Mouse (Mus musculus) lung, adult 2 months (tissue): Measurements from ENCODE around the gene Slc1a3. TPM values are rescaled to one million over a fixed set of nuclear protein-coding genes. Genes with fewer than 3 reads are reported as not detected.
A peak's percentile ranks its signal among the peaks of the same experiment; 100 is the strongest.
"Not testable (repeated sequence)": the region's sequence is repeated elsewhere in the genome, so short reads cannot be mapped to it uniquely, and the experiment has no call there.

Source experiments
- DNase-seq: peaks from one replicate; pipeline ENCODE4 v3.0.0; 2022
- H3K4me1 ChIP-seq: fragments of 200-500 bp; 2 replicates; pipeline ENCODE4 v1.6.1; 2011; ENCODE audit warnings: low read length; ENCODE audit not compliant: control insufficient read depth, insufficient read depth
- H3K4me3 ChIP-seq: fragments of 200-500 bp; replicated peaks from 2 replicates; pipeline ENCODE3; 2011; ENCODE audit warnings: low read depth, mild to moderate bottlenecking, control low read depth, low read length; ENCODE audit errors: extremely low read depth
- CTCF ChIP-seq: fragments of 200-500 bp; IDR thresholded peaks from 2 replicates; pipeline ENCODE4 v1.5.1; 2011; ENCODE audit warnings: mild to moderate bottlenecking, low read length, control low read depth; ENCODE audit not compliant: insufficient read depth
- POLR2A ChIP-seq: fragments of 200-500 bp; IDR thresholded peaks from 2 replicates; pipeline ENCODE4 v1.6.1; 2011; ENCODE audit warnings: low read depth, mild to moderate bottlenecking, control low read depth, low read length, borderline replicate concordance; ENCODE audit errors: extremely low read depth
- WGBS: fragments of 180-500 bp; shearing (Covaris S2); methylation state at CpG from one replicate; pipeline ENCODE4 v1.1.7; 2018; 5-methylcytosine and 5-hydroxymethylcytosine counted together
- polyA plus RNA-seq: library from polyadenylated mRNA; depleted of rRNA; stranded (reverse); fragments of >200 nt; gene quantifications from 2 replicates; pipeline ENCODE4 v1.2.3, GENCODE M21; 2012

The Slc1a3 gene
- polyA plus RNA-seq, 1 experiment, result 18.7 TPM

GRCm38 (mm10) chr15:8711630-8712310 is 1.2 kb upstream of the Slc1a3 start:
- DNase-seq, result peak; percentile 28
- 44% methylated on average over 9 of the region's 9 CpGs for WGBS
- H3K4me1 ChIP-seq, result peaks cover 2% of the 10 kb centered on the region
- H3K4me3 ChIP-seq, result no peak overlapping the region
- no peak for TF ChIP-seq CTCF
- no peak for TF ChIP-seq POLR2A

DNA sequence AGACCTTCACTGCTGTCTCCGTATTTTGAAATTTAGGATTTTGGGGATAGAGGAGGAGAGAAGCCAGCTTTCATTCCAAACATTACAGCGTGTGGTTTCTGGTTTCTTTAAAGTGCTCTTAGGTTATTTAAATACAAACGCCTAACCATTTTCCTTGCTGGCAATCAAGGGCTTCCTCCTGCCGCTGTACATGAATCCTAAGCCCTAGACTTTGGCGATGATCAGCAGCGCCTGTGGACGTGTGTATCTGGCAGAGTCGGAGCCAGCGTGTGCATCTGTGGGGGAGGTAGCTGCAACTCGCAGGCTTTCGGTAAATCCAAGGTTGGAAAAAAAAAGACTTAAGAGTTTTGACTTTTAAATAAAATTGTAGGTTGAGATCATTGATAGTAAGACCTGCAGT is 986 bp downstream of the Slc1a3 start:
- TF ChIP-seq POLR2A (no peak), CTCF (no peak)
- no peak for DNase-seq
- H3K4me1 ChIP-seq, result peaks cover 2% of the 10 kb centered on the region
- peak overlapping the region; percentile 55 for H3K4me3 ChIP-seq
- WGBS, result 3% methylated on average over 11 of the region's 11 CpGs

DNA sequence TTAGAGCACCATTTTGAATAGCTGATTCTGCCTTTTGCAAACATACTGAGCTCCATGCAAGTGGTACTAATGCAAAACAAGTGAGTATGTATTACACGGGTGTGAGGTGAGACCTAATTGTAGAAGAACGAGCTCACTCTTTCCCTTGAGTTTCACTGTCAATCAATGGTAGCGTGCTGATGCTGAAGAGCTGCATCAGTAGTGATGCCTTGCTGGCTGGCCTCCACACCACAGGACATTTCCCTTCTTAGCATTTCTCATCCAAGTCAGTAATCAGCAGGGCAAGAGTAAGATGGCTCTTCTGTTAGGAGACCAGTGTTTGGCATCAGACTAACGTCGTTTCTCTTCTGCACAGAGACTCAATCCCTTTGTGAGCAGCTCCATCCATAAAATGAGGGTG is 4.0 kb downstream of the Slc1a3 start:
- no peak for DNase-seq
- 77% methylated on average over 5 of the region's 5 CpGs for WGBS
- TF ChIP-seq POLR2A (no peak), CTCF (no peak)
- Histone ChIP-seq H3K4me1 (peaks cover 2% of the 10 kb centered on the region), H3K4me3 (no peak overlapping the region)

DNA sequence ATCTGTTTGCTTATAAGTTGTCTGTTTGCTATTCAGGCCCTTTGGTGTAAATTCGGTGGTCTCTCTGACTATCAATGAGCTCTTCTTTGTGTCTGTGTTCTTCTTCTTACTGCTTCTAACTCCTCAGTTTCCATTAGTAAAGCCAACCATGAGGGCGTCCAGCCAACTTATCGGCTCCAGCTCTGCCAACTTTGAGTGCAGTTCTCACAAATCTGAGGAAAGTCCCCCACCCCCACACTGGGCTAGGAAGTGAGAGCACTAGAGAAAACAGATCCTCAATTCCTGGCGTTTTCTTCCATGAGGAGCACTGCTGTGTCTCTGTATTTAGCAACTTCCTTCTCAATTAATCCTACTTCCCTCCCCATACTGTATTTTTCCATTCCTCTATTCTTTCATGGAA is 4.4 kb downstream of the Slc1a3 start:
- Histone ChIP-seq H3K4me1 (peaks cover 2% of the 10 kb centered on the region), H3K4me3 (no peak overlapping the region)
- DNase-seq, result no peak
- WGBS, result 58% methylated on average over 4 of the region's 4 CpGs
- TF ChIP-seq POLR2A (no peak), CTCF (no peak)

DNA sequence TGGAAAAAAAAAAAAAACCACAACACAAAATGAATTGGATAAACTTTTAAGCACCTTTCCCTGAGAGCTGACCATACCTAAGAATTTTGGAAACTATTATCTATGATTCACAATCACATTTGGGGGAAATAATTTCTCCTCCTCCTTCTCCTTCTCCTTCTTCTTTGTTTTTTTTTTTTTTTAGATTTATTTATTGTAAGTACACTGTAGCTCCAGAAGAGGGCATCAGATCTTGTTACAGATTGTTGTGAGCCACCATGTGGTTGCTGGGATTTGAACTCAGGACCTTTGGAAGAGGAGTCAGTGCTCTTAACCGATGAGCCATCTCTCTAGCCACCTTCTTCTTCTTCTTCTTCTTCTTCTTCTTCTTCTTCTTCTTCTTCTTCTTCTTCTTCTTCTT is 5.0 kb downstream of the Slc1a3 start:
- DNase-seq, H3K4me3 ChIP-seq, H3K4me1 ChIP-seq: not testable (repeated sequence)
- 93% methylated on average over 1 of the region's 1 CpGs for WGBS

DNA sequence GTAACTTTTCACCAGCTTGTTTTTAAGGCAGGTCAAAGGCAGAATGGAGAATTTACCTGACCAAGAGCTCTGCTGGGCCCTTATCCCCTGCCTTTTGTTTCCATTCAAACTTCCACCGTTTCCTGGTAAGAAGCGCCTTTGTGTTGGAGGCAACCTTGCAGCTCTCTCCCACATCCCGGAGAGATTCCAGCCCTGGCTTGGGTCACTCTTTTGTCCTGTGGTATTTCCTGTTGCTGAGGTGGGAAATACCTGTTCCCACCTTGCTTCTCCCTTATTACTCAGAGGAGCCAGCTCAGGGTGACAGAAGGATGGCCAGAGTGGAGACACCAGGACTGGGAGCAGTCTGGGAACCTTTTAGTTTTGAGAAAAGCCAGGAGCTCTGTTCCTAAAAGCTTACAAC is 12.6 kb downstream of the Slc1a3 start:
- TF ChIP-seq CTCF, result no peak
- TF ChIP-seq POLR2A, result no peak
- Histone ChIP-seq H3K4me3 (no peak overlapping the region), H3K4me1 (no peaks in the 10 kb centered on the region)
- no peak for DNase-seq
- WGBS, result 50% methylated on average over 3 of the region's 3 CpGs

DNA sequence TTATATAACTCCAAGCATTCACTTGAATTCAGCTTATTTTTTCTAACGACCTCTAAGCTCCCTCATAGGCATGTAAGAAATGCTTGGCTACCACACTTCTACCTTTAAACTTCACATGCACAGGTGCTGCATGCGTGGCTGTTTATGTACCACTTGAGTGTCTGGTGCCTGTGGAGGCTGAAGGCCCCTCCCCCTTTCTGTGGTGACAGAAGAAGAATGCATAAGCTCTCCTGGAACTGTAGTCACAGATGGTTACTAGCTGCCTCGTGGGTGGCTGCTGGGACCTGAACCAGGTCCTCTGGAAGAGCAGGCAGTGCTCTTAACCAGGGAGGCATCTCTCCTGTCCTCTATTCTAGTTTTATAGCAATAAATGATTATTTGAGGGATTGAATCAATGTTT is 13.1 kb downstream of the Slc1a3 start:
- TF ChIP-seq POLR2A (no peak), CTCF (no peak)
- 56% methylated on average over 3 of the region's 3 CpGs for WGBS
- Histone ChIP-seq H3K4me3 (no peak overlapping the region), H3K4me1 (no peaks in the 10 kb centered on the region)
- no peak for DNase-seq

DNA sequence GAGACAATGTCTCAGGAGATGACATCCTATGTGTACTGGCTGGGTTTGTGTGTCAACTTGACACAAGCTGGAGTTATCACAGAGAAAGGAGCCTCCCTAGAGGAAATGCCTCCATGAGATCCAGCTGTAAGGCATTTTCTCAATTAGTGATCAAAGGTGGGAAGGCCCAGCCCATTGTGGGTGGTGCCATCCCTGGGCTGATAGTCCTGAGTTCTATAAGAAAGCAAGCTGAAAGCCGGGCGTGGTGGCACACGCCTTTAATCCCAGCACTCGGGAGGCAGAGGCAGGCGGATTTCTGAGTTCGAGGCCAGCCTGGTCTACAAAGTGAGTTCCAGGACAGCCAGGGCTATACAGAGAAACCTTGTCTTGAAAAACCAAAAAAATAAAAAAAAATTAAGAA is 20.4 kb downstream of the Slc1a3 start:
- H3K4me1 ChIP-seq, DNase-seq, H3K4me3 ChIP-seq: not testable (repeated sequence)
- WGBS, result 89% methylated on average over 6 of the region's 6 CpGs

DNA sequence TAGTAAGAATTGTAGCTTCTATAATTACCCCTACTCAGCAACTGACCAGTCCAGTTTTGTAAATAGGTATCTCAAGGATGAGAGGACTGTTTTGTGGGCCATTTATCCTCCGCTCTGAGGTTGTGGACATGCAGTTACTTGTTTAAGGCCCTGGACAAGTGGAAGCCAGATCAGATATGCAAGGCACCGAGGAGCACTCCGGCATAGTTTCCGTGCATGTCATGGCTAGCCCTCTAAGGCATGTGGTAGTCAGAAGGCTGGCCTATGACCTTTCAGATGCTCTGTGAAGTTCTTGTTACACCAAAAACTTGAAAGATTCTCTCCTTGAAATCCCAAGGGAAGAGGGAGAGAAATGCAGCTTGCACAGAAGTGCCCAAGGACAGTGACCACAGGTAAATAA is 23.7 kb downstream of the Slc1a3 start:
- Histone ChIP-seq H3K4me1 (no peaks in the 10 kb centered on the region), H3K4me3 (no peak overlapping the region)
- 85% methylated on average over 4 of the region's 4 CpGs for WGBS
- DNase-seq, result no peak
- TF ChIP-seq POLR2A, result no peak

DNA sequence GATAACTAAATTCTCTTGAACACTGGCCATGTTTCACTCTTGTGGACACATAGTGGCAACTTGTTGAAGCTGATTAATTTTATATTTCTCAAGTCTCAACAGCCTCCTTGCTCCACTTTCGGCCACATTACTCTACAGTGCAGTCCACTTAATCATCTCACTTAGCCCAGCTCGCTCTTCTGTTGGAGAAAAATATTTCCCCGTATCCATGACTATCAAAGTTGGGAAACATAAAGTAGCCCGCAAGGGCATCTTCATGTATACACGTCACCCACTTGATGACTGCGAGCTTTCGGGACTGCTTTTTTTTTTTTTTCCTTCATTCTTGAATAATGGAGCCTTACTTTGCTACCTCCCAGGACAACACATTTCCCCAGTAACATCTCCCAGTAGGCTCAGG is 25.1 kb downstream of the Slc1a3 start:
- Histone ChIP-seq H3K4me3 (no peak overlapping the region), H3K4me1 (no peaks in the 10 kb centered on the region)
- WGBS, result 72% methylated on average over 7 of the region's 7 CpGs
- TF ChIP-seq CTCF (no peak), POLR2A (no peak)
- no peak for DNase-seq

GRCm38 (mm10) chr15:8684263-8684662 is 26.3 kb downstream of the Slc1a3 start:
- DNase-seq, result no peak
- Histone ChIP-seq H3K4me3 (no peak overlapping the region), H3K4me1 (no peaks in the 10 kb centered on the region)
- 66% methylated on average over 3 of the region's 3 CpGs for WGBS
- TF ChIP-seq POLR2A (no peak), CTCF (no peak)
